Mouse (Mus musculus) lung, embryonic 16.5 days (tissue): ENCODE measurements around the gene Cadm3. TPM values are rescaled to one million over a fixed set of nuclear protein-coding genes. Genes with fewer than 3 reads are reported as not detected.
"Not testable (repeated sequence)": the region's sequence is repeated elsewhere in the genome, so short reads cannot be mapped to it uniquely, and the experiment has no call there.

Source experiments
- ATAC-seq: fragments of 200-750 bp; cut with Nextera tagmentation; 2 replicates; pipeline ENCODE4 v1.8.0; 2017; ENCODE audit warnings: low read depth, mild to moderate bottlenecking, moderate library complexity
- H3K27ac ChIP-seq: fragments of 300-500 bp; sonication (generic); 2 replicates; pipeline ENCODE4 v1.5.1; 2014; ENCODE audit warnings: mild to moderate bottlenecking, control low read depth, low read length
- H3K27me3 ChIP-seq: fragments of 300-500 bp; sonication (generic); 2 replicates; pipeline ENCODE4 v1.6.1; 2014; ENCODE audit warnings: low read depth, low read length, mixed read lengths; ENCODE audit not compliant: control insufficient read depth, insufficient read depth
- H3K36me3 ChIP-seq: fragments of 300-500 bp; sonication (generic); 2 replicates; pipeline ENCODE4 v1.6.1; 2014; ENCODE audit warnings: low read length; ENCODE audit not compliant: control insufficient read depth, insufficient read depth
- H3K4me1 ChIP-seq: fragments of 300-500 bp; sonication (generic); replicated peaks from 2 replicates; pipeline ENCODE4 v1.6.1; 2014; ENCODE audit warnings: low read length, mixed read lengths; ENCODE audit not compliant: control insufficient read depth, insufficient read depth
- H3K4me2 ChIP-seq: fragments of 300-500 bp; sonication (generic); 2 replicates; pipeline ENCODE4 v1.6.1; 2014; ENCODE audit warnings: low read depth, low read length, control low read depth
- H3K4me3 ChIP-seq: fragments of 300-500 bp; sonication (generic); 2 replicates; pipeline ENCODE4 v1.5.1; 2014; ENCODE audit warnings: mild to moderate bottlenecking, low read length, control low read depth
- H3K9ac ChIP-seq: fragments of 300-500 bp; sonication (generic); 2 replicates; pipeline ENCODE4 v1.6.1; 2014; ENCODE audit warnings: low read length, control low read depth
- H3K9me3 ChIP-seq: fragments of 300-500 bp; sonication (generic); 2 replicates; pipeline ENCODE4 v1.6.1; 2016; ENCODE audit warnings: low read length; ENCODE audit not compliant: control insufficient read depth
- WGBS: fragments of 180-500 bp; shearing (Covaris S2); extraction: QIAGEN DNeasy Blood & Tissue Kit; methylation state at CpG from one replicate; pipeline ENCODE4 v1.1.7; 2014; 5-methylcytosine and 5-hydroxymethylcytosine counted together
- polyA plus RNA-seq: library from polyadenylated mRNA; unstranded; fragments of >200 nt; fragmentation: Nextera tagmentation; extraction: Ambion mirVana; gene quantifications from 2 replicates; pipeline ENCODE4 v1.2.1, GENCODE M21; 2015

Cadm3 gene
- polyA plus RNA-seq, 1 experiment from 2014 or later, result 0.87 TPM

DNA sequence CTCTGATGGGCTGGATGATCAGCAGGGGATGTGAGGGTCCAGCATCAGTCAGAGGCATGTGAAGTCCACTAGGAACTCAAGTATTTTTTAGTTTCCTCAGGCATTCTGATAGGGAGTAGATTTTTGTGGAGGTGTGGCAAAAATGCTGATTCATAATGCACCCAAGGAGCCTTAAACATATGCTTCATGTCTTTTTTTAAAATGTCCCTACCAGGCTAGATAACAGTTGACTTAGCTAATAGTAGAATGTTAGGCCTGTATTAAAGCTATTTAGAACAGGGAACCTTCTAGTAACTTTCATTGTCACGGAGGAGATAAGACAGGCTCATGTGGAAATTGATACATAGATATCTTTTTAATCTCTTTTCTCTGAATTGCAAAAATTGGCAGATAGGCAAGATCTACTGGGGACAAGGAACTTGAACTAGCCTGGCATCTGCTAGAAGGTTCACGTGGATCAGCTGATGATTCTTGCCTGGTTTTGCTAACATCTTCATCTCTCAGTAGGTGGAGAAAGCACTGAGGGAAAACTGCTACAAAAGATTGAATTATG lies 49.5 kb downstream of the Cadm3 start:
- no peak overlapping the region for H3K27ac ChIP-seq
- no peaks in the 10 kb centered on the region for H3K4me1 ChIP-seq
- H3K9ac ChIP-seq, result no peak overlapping the region
- H3K4me2 ChIP-seq, result no peak overlapping the region
- no peaks in the 10 kb centered on the region for H3K27me3 ChIP-seq
- no peaks in the 10 kb centered on the region for H3K9me3 ChIP-seq
- no peak for ATAC-seq
- H3K36me3 ChIP-seq, result no peaks in the 10 kb centered on the region
- no peak overlapping the region for H3K4me3 ChIP-seq
- 79% methylated on average over 2 of the region's 2 CpGs for WGBS

DNA sequence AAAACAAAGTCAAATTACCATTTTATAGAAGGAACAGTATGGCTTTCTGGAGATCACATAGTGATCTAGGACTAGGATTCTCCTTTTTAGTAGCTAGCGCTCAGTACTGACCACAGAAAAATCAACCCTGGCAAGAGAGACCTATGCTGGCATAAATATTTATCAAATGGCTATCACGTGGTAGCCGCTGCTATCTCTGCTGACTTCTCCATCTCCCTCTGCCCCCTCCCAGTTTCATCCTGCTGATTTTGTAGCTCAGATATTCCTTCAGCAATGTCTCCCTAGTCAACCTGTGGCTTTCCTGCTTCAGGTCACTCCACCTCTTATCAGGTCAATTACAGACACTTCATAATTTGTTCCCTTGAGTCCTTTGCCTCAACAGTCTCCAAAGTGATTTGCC lies 51.8 kb downstream of the Cadm3 start:
- no peaks in the 10 kb centered on the region for H3K4me1 ChIP-seq
- H3K4me2 ChIP-seq, result no peak overlapping the region
- no peaks in the 10 kb centered on the region for H3K9me3 ChIP-seq
- ATAC-seq, result no peak
- no peaks in the 10 kb centered on the region for H3K36me3 ChIP-seq
- no peaks in the 10 kb centered on the region for H3K27me3 ChIP-seq
- H3K4me3 ChIP-seq, result no peak overlapping the region
- no peak overlapping the region for H3K9ac ChIP-seq
- 65% methylated on average over 3 of the region's 3 CpGs for WGBS
- no peak overlapping the region for H3K27ac ChIP-seq

DNA sequence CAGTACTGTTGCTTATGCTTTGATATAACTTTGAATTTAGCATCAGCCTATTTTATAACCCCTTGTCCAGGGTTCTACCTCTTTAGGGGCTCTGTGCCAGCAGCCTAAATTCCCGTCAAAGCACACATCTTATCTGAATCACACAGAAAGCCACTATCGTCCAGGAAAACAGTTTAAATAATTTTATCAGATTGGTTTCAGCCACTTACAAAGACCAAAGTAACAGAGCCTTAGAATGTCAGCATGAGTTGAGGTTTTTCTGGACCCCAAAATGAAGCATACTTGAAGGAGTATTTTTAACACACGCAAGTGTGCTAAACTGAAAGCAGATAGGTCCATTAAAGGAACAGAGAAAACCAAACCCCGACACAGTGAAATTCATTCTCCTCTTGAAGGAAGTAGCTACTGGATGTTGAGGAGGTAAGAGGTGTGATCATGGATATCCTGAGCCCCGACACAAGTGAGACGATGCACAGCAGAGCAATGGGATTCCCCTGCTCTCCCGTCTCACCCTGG lies 53.9 kb downstream of the Cadm3 start:
- not testable (repeated sequence) for H3K9me3 ChIP-seq, H3K36me3 ChIP-seq, H3K4me2 ChIP-seq, H3K9ac ChIP-seq, H3K4me3 ChIP-seq, H3K27ac ChIP-seq, ATAC-seq, H3K4me1 ChIP-seq, H3K27me3 ChIP-seq
- 56% methylated on average over 7 of the region's 7 CpGs for WGBS

GRCm38 (mm10) chr1:173302795-173303194 lies 64.7 kb downstream of the Cadm3 start:
- not testable (repeated sequence) for H3K27ac ChIP-seq, H3K4me1 ChIP-seq, H3K27me3 ChIP-seq, H3K4me3 ChIP-seq, H3K9me3 ChIP-seq, H3K4me2 ChIP-seq, H3K36me3 ChIP-seq, H3K9ac ChIP-seq, ATAC-seq
- 31% methylated on average over 3 of the region's 3 CpGs for WGBS

Other genes with a start within 250 kb of the Cadm3 start
- not detected in 2 replicates for gene Olfr1408, start 230.3 kb downstream of the Cadm3 start, polyA plus RNA-seq
- not detected in 2 replicates for gene Olfr1406, start 177.1 kb downstream of the Cadm3 start, polyA plus RNA-seq
- gene Olfr218, start 169.9 kb downstream of the Cadm3 start, polyA plus RNA-seq, result not detected in 2 replicates
- gene Olfr1404, start 155.3 kb downstream of the Cadm3 start, polyA plus RNA-seq, result not detected in 2 replicates
- 0.21 TPM in 1 of 2 replicates, not detected in the other for gene Fcer1a, start 140.5 kb downstream of the Cadm3 start, polyA plus RNA-seq
- gene Olfr418, start 101.7 kb downstream of the Cadm3 start, polyA plus RNA-seq, result not detected in 2 replicates
- not detected in 2 replicates for gene Mptx2, start 89.9 kb downstream of the Cadm3 start, polyA plus RNA-seq
- gene Ackr1, start 33.9 kb downstream of the Cadm3 start, polyA plus RNA-seq, result 0.21 and 0.73 TPM in 2 replicates
- gene Aim2, start 16.8 kb downstream of the Cadm3 start, polyA plus RNA-seq, result 1.3 and 2.6 TPM in 2 replicates
- gene Ifi206, start 123.3 kb upstream of the Cadm3 start, polyA plus RNA-seq, result 0.08 and 0.21 TPM in 2 replicates
- not detected in 2 replicates for gene Ifi214, start 168.3 kb upstream of the Cadm3 start, polyA plus RNA-seq
- not detected in 2 replicates for gene Ifi213, start 231.6 kb upstream of the Cadm3 start, polyA plus RNA-seq